Mouse (Mus musculus) neutrophil, adult 5-6 weeks (primary cell): ENCODE data around the gene Sertad1. TPM values are rescaled to one million over a fixed set of nuclear protein-coding genes. Genes with fewer than 3 reads are reported as not detected.

Source experiments
- ATAC-seq: fragments of 151-379, 151-347 bp; 2 replicates; pipeline ENCODE4 v1.8.0; 2017; ENCODE audit warnings: mild to moderate bottlenecking, moderate TSS enrichment; ENCODE audit not compliant: insufficient number of reproducible peaks, poor library complexity, low FRiP score, severe bottlenecking; ENCODE audit errors: extremely low read depth
- total RNA-seq: library from RNA; stranded (forward); fragments of 200-1000 nt; gene quantifications from 2 replicates; pipeline ENCODE4 v1.2.3, GENCODE M21; 2017

The Sertad1 gene
- total RNA-seq, 1 experiment from 2014 or later: 32.6 TPM

GRCm38 (mm10) chr7:27471390-27472120, 15.2 kb upstream of the Sertad1 start:
- ATAC-seq: no peak

- no peak for ATAC-seq
These were observed 14.1 kb upstream of the Sertad1 start for GRCm38 (mm10) chr7:27472596-27472995.

DNA sequence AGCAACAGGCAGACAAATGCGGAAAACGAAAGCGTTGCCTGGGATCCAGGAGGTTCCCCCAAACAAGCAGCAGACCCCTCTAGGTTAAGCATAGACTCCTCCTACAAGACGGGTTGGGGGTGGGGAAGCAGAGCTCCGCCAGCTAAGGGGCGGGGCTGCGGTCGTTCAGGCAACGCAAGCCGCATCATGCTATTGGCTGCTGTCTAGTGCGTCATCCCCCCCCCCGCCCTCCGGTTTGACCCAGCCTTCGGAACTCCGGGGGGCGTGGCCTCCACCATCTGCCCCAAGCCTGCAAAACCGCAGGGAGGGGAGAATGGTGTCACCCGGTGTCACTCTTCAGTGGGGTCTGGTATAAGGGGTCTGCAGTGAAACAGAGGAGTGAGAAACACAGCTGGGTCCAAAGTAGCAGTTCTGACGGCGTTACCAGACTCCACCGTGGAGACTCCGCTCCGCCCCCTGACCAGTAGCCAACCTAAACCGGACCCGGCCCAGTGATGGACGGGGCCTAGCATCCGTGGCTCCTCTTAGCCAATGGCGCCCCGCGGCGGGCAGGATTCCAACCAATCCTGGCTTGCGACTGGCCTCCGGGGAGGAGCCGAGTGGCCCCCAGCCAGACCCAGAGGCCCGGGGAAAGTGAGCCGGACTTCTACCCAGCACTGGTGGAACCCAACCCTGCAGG, 13.4 kb upstream of the Sertad1 start, which contains the start of gene Sertad3:
TSS of gene Sertad3 (plus strand) at position 613 of the 679 bp plus-strand sequence.
- peak; percentile 74 for ATAC-seq

DNA sequence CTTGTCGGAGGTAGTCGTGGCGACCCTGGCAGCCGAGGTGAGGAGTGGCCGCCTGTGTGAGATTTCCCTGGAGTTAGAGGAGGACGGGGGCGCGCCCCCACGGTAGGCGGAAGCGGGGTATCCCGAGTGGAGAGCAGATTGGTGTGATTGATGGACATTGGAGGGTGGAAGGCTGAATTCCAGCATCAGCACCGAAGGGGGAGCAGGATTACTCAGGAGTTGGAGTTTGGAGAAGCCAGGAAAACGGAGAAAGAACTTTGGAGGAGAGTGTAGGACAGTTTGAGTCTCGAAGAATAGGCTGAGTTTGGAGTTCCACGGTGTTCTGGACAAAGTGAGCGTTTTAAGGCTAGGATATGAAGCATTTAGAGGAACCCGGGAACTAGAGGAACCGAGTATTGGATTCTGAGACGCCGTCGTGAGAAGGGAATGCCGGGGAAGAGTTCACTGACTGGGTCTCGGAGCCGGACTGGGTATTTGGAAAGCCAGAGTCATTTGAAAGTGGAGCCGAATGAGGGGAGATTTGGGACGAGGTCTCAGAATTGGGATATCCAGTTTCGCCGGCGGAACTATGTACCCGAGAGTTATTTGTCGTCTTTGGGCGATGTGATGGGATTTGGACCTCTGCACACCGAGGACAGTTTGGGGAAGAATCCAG, 12.7 kb upstream of the Sertad1 start:
- no peak for ATAC-seq

- ATAC-seq: peak; percentile 73
These were observed 12.2 kb upstream of the Sertad1 start for GRCm38 (mm10) chr7:27474490-27474954.

DNA sequence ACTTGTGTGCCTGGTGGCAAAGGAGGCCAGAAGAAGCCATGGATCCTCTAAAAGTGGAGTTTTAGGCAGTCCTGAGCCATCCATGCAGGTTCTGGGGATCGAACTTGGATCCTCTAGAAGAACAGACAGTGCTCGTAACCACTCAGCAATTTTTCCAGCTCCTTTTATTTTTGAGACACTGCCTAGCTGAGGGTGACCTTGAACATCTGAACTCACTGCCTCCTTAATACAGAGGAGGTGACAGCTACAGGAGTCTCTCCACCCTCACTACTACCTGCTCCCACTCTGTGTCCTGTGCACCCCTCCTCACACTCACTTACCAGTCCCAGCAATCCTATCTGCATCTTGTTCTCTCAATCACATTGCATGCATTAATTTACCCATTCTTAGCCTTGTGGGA, 11.1 kb upstream of the Sertad1 start:
- ATAC-seq: no peak

GRCm38 (mm10) chr7:27476098-27476635, 10.5 kb upstream of the Sertad1 start:
- ATAC-seq: no peak

- no peak for ATAC-seq
These were observed 8.1 kb upstream of the Sertad1 start for GRCm38 (mm10) chr7:27478561-27478960.

DNA sequence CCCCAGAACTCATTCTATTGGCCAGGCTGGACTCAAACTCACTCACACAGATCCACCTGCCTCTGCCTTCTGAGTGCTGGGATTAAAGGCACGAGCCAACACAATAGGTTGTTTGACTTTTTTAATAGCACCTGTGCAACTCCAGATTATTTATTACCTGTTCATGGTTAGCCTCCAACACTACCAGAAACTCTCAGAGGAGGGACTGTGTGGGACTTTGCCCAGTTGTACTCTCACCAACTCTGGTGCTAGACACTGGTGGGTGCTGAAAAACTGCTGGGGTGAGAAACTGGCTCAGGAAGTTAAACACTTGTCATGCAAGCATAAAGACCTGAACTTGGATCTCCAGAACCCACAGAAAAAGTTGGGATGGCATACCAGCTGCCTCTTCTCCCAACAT, 7.0 kb upstream of the Sertad1 start:
- ATAC-seq: no peak

GRCm38 (mm10) chr7:27480506-27480905, 6.2 kb upstream of the Sertad1 start:
- no peak for ATAC-seq

DNA sequence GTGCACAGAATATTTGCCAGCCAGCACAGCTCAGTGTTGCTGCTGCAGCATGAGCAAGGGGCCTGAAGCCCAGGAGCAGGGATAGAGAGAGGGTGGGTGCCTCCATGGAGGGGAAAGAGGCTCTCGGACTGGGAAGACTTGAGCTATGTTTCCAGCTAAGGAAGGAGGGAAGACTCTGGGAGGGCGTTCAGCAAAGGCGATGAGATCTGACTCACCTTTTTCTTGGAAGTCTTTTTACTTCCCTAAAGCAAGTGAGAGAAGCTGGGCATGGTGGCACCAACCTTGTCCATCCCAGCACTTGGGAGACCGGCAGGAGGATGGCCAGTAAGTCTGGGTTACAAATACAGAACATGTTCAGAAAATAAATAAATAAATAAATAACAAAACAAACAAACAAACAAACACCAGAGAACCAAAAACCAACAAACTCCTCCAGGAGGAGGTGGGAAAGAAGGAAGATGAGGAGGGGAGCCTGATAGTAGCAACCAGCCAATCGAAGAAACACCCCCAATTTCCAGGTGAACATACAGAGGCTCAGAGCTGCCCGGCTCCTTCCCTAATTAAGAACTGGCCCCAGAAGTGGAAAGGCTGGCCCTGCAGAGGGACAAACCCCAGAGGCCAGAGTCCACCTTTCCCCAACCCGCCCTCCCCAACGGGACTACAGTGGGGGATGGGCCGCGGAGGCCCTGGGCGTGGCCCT, 5.6 kb upstream of the Sertad1 start:
- ATAC-seq: no peak

DNA sequence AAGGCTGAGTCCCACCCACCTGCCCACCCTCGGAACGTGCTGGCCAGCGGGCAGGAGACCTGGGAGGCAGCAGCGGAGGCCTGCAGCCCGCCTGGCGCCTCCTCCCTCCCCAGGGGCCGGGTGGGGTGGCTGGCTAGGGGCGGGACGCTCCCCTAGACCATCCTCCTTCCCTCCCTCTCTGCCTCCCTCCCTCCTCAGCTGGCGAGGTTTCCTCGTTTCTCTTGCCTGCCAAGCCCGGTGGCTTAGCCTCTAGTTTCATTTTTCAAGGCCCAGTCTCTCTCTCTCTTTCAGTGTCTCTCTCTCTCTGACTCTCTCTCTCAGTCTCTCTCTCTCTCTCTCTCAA, 5.1 kb upstream of the Sertad1 start:
- ATAC-seq: peak; percentile 77

GRCm38 (mm10) chr7:27483860-27484259, 2.9 kb upstream of the Sertad1 start:
- no peak for ATAC-seq

DNA sequence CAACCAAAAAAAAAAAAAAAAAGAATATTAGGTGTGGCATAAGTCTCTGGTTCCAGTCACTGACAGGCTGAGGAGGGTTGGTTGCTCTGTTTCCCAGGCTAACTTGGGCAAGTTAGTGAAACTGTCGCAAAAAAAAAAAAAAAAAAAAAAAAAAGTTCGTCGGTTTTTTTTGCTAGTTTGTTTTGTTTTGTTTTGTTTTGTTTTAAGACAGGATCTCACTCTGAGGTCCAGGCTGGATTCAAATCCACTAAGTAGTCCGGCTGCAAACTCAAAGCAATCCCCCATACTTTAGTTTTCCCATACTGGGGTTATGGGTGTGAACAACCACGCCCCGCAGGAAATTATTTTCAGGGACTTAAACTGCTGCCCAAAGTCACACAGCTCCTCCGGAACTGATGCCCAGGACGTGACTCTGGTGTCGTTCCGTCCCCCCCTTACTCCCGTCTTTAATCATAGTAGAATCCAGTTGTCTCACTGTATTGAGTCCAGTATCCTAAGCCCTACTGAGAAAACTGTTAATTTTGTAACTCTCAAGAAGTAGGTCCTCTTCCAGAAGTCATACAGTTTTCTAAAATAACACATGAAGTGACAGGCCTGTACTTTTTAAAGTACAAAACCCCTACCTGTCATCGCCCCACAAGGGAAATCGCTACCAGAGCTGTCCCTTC, 474 bp upstream of the Sertad1 start:
- ATAC-seq: no peak

DNA sequence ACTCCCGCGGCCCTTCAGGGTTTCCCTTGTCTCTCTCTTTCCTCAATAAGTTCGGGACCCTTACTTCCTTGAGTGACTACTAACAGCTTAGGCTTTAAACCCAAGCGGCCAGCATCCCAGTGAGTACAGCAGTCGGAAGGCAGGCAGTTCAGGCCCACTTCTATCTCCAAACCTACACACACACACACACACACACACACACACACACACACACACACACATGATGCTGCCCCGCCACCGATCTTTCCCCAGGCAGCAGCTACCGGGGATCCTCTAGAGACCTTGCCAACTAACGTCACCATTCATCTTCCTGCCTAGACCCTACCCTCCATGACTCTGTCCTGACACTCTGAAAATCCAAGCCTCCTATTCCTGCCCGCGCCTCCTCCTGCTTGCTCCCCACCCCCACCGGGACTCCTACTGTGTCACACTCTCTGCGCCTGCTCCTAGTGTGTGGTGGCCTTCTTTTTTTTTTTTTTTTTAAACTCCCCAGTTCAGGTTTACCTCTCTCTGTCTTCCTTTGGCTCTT, 1.1 kb downstream of the Sertad1 start:
- ATAC-seq: no peak

GRCm38 (mm10) chr7:27489270-27489869, 2.7 kb downstream of the Sertad1 start:
- ATAC-seq: no peak

DNA sequence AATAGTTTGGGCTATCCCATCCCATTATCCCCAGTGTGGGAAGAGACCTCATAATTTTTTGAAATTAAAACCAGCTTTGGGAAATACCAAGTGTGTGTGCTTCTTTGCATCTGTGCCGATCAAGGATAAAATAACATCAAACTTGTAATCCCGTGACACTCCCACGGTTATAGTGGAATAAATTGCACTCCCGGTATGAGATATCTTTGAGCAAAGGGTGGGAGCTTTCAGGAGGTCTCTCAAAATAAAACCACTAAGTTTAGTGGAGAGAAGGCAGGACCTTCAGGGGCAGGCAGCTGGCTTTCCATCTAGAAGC, 3.5 kb downstream of the Sertad1 start:
- no peak for ATAC-seq
